Mouse (Mus musculus) stomach, postnatal 0 days (tissue): ENCODE measurements at regions not wholly inside any gene's neighbourhood (a gene's known extent, or its start where the extent isn't known, plus 50 kb on each side); places are given as distances from the start of the nearest gene placed in this dataset.
"Not testable (repeated sequence)": the region's sequence is repeated elsewhere in the genome, so short reads cannot be mapped to it uniquely, and the experiment has no call there.

Experiments used
- ATAC-seq: fragments of 200-750 bp; cut with Nextera tagmentation; 2 replicates; pipeline ENCODE4 v1.8.0; 2017; ENCODE audit not compliant: low FRiP score, low TSS enrichment
- DNase-seq: peaks from one replicate; pipeline ENCODE4 v3.0.0-alpha.2; 2016; ENCODE audit warnings: low spot score
- H3K27ac ChIP-seq: fragments of 300-500 bp; sonication (generic); replicated peaks from 2 replicates; pipeline ENCODE4 v1.5.1; 2014; ENCODE audit warnings: mild to moderate bottlenecking, control low read depth
- H3K27me3 ChIP-seq: fragments of 300-500 bp; sonication (generic); 2 replicates; pipeline ENCODE4 v1.6.1; 2014; ENCODE audit warnings: low read length; ENCODE audit not compliant: control insufficient read depth, insufficient read depth
- H3K36me3 ChIP-seq: fragments of 300-500 bp; sonication (generic); 2 replicates; pipeline ENCODE4 v1.6.1; 2014; ENCODE audit warnings: low read length, mixed read lengths; ENCODE audit not compliant: control insufficient read depth, insufficient read depth
- H3K4me1 ChIP-seq: fragments of 300-500 bp; sonication (generic); replicated peaks from 2 replicates; pipeline ENCODE4 v1.6.1; 2014; ENCODE audit warnings: antibody characterized with exemption; ENCODE audit not compliant: control insufficient read depth, insufficient read depth
- H3K4me2 ChIP-seq: fragments of 300-500 bp; sonication (generic); replicated peaks from 2 replicates; pipeline ENCODE4 v1.6.1; 2014; ENCODE audit warnings: low read depth, mild to moderate bottlenecking, control low read depth, moderate library complexity
- H3K4me3 ChIP-seq: fragments of 300-500 bp; sonication (generic); 2 replicates; pipeline ENCODE4 v1.5.1; 2014; ENCODE audit warnings: low read depth, low read length, control low read depth
- H3K9ac ChIP-seq: fragments of 300-500 bp; sonication (generic); 2 replicates; pipeline ENCODE4 v1.6.1; 2014; ENCODE audit warnings: mild to moderate bottlenecking, low read length, control low read depth, mixed read lengths
- H3K9me3 ChIP-seq: fragments of 300-500 bp; sonication (generic); 2 replicates; pipeline ENCODE4 v1.6.1; 2016; ENCODE audit warnings: low read length; ENCODE audit not compliant: control insufficient read depth
- CTCF ChIP-seq: IDR thresholded peaks from 2 replicates; pipeline ENCODE4 v1.5.1; 2016; ENCODE audit warnings: antibody characterized with exemption, low read depth, mild to moderate bottlenecking, moderate library complexity
- EP300 ChIP-seq: optimal IDR thresholded peaks from 2 replicates; pipeline ENCODE3; 2016; ENCODE audit warnings: antibody characterized with exemption
- WGBS: fragments of 180-500 bp; shearing (Covaris S2); extraction: QIAGEN DNeasy Blood & Tissue Kit; methylation state at CpG from one replicate; pipeline ENCODE4 v1.1.7; 2014; 5-methylcytosine and 5-hydroxymethylcytosine counted together

GRCm38 (mm10) chr5:148754363-148754762 is 174.8 kb downstream of the Katnal1 start:
- H3K4me2 ChIP-seq: no peak overlapping the region
- DNase-seq (no peak), ATAC-seq (no peak)
- H3K4me3 ChIP-seq: no peak overlapping the region
- H3K9me3 ChIP-seq: no peaks in the 10 kb centered on the region
- H3K27me3 ChIP-seq: no peaks in the 10 kb centered on the region
- no peaks in the 10 kb centered on the region for H3K36me3 ChIP-seq
- H3K27ac ChIP-seq: no peak overlapping the region
- TF ChIP-seq CTCF (peak; percentile 36), EP300 (no peak)
- H3K4me1 ChIP-seq: no peaks in the 10 kb centered on the region
- H3K9ac ChIP-seq: no peak overlapping the region
- 96% methylated on average over 6 of the region's 6 CpGs for WGBS

- Histone ChIP-seq H3K4me1 (no peaks in the 10 kb centered on the region), H3K4me2 (no peak overlapping the region), H3K9ac (no peak overlapping the region), H3K36me3 (no peaks in the 10 kb centered on the region), H3K27me3 (no peaks in the 10 kb centered on the region), H3K9me3 (no peaks in the 10 kb centered on the region), H3K27ac (no peak overlapping the region), H3K4me3 (no peak overlapping the region)
- no peak for DNase-seq
- ATAC-seq: no peak
- TF ChIP-seq EP300 (no peak), CTCF (no peak)
- 77% methylated on average over 4 of the region's 4 CpGs for WGBS
These were observed 175.7 kb downstream of the Katnal1 start for GRCm38 (mm10) chr5:148753457-148753856.

- Histone ChIP-seq H3K4me2 (no peak overlapping the region), H3K36me3 (no peaks in the 10 kb centered on the region), H3K27ac (no peak overlapping the region), H3K9ac (no peak overlapping the region), H3K4me1 (no peaks in the 10 kb centered on the region), H3K9me3 (no peaks in the 10 kb centered on the region), H3K27me3 (no peaks in the 10 kb centered on the region), H3K4me3 (no peak overlapping the region)
- TF ChIP-seq CTCF (no peak), EP300 (no peak)
- ATAC-seq (no peak), DNase-seq (no peak)
- WGBS: 91% methylated on average over 13 of the region's 13 CpGs
These were observed 177.1 kb downstream of the Katnal1 start for GRCm38 (mm10) chr5:148751980-148752379.

GRCm38 (mm10) chr5:148750002-148750734 is 179.0 kb downstream of the Katnal1 start:
- H3K4me1 ChIP-seq: no peaks in the 10 kb centered on the region
- H3K27ac ChIP-seq: no peak overlapping the region
- no peaks in the 10 kb centered on the region for H3K9me3 ChIP-seq
- WGBS: 84% methylated on average over 16 of the region's 16 CpGs
- no peak for DNase-seq
- no peak for TF ChIP-seq CTCF
- TF ChIP-seq EP300: no peak
- no peaks in the 10 kb centered on the region for H3K27me3 ChIP-seq
- H3K36me3 ChIP-seq: no peaks in the 10 kb centered on the region
- ATAC-seq: no peak
- no peak overlapping the region for H3K4me3 ChIP-seq
- no peak overlapping the region for H3K4me2 ChIP-seq
- no peak overlapping the region for H3K9ac ChIP-seq

- TF ChIP-seq CTCF (no peak), EP300 (no peak)
- peak; percentile 87 for ATAC-seq
These were observed 181.0 kb downstream of the Katnal1 start for GRCm38 (mm10) chr5:148747972-148748764.

GRCm38 (mm10) chr5:148747549-148747948 is 181.6 kb downstream of the Katnal1 start:
- H3K4me1 ChIP-seq: no peaks in the 10 kb centered on the region
- H3K4me2 ChIP-seq: no peak overlapping the region
- ATAC-seq (no peak), DNase-seq (no peak)
- H3K27ac ChIP-seq: no peak overlapping the region
- 85% methylated on average over 3 of the region's 3 CpGs for WGBS
- H3K36me3 ChIP-seq: no peaks in the 10 kb centered on the region
- no peaks in the 10 kb centered on the region for H3K27me3 ChIP-seq
- no peaks in the 10 kb centered on the region for H3K9me3 ChIP-seq
- H3K9ac ChIP-seq: no peak overlapping the region
- TF ChIP-seq CTCF: no peak
- TF ChIP-seq EP300: no peak
- H3K4me3 ChIP-seq: no peak overlapping the region

More at GRCm38 (mm10) chr5:148747972-148748764, 181.0 kb downstream of the Katnal1 start:
- Histone ChIP-seq H3K4me3 (no peak overlapping the region), H3K4me1 (no peaks in the 10 kb centered on the region), H3K27ac (no peak overlapping the region; the same call in 1 of the 2 replicates), H3K9ac (no peak overlapping the region), H3K9me3 (no peaks in the 10 kb centered on the region), H3K27me3 (no peaks in the 10 kb centered on the region), H3K4me2 (no peak overlapping the region), H3K36me3 (no peaks in the 10 kb centered on the region)
- 80% methylated on average over 21 of the region's 21 CpGs for WGBS
- DNase-seq: peak; percentile 75

- WGBS: 54% methylated on average over 6 of the region's 6 CpGs
- H3K9me3 ChIP-seq, DNase-seq, ATAC-seq, H3K27ac ChIP-seq, H3K4me1 ChIP-seq, H3K4me2 ChIP-seq, H3K9ac ChIP-seq, H3K27me3 ChIP-seq, H3K4me3 ChIP-seq, H3K36me3 ChIP-seq: not testable (repeated sequence)
These were observed 182.4 kb downstream of the Katnal1 start for GRCm38 (mm10) chr5:148746726-148747125.
